Mouse (Mus musculus) embryonic facial prominence, embryonic 14.5 days (tissue): ENCODE measurements around the gene Ifnab. TPM values are rescaled to one million over a fixed set of nuclear protein-coding genes. Genes with fewer than 3 reads are reported as not detected.
A peak's percentile ranks its signal among the peaks of the same experiment; 100 is the strongest.

ENCODE experiments used
- ATAC-seq: fragments of 200-750 bp; cut with Nextera tagmentation; 2 replicates; pipeline ENCODE4 v1.8.0; 2017; ENCODE audit warnings: low read depth, moderate number of reproducible peaks, moderate TSS enrichment
- DNase-seq: peaks from one replicate; pipeline ENCODE4 v3.0.0-alpha.2; 2015; ENCODE audit warnings: low spot score
- H3K27ac ChIP-seq: fragments of 300-500 bp; sonication (generic); replicated peaks from 2 replicates; pipeline ENCODE4 v1.5.1; 2014; ENCODE audit warnings: low read depth, mild to moderate bottlenecking, low read length, moderate library complexity
- H3K27me3 ChIP-seq: fragments of 300-500 bp; sonication (generic); replicated peaks from 2 replicates; pipeline ENCODE4 v1.6.1; 2014; ENCODE audit warnings: low read length; ENCODE audit not compliant: control insufficient read depth, insufficient read depth
- H3K36me3 ChIP-seq: fragments of 300-500 bp; sonication (generic); 2 replicates; pipeline ENCODE4 v1.6.1; 2014; ENCODE audit warnings: low read length, mixed read lengths; ENCODE audit not compliant: control insufficient read depth, insufficient read depth
- H3K4me1 ChIP-seq: fragments of 300-500 bp; sonication (generic); 2 replicates; pipeline ENCODE4 v1.6.1; 2014; ENCODE audit warnings: antibody characterized with exemption, low read length; ENCODE audit not compliant: control insufficient read depth, insufficient read depth
- H3K4me2 ChIP-seq: fragments of 300-500 bp; sonication (generic); 2 replicates; pipeline ENCODE4 v1.6.1; 2014; ENCODE audit warnings: low read depth, mild to moderate bottlenecking, low read length, moderate library complexity, mixed read lengths
- H3K4me3 ChIP-seq: fragments of 300-500 bp; sonication (generic); 2 replicates; pipeline ENCODE4 v1.5.1; 2014; ENCODE audit warnings: low read depth, mild to moderate bottlenecking, low read length
- H3K9ac ChIP-seq: fragments of 300-500 bp; sonication (generic); 2 replicates; pipeline ENCODE4 v1.6.1; 2014; ENCODE audit warnings: low read depth, mild to moderate bottlenecking, low read length, moderate library complexity, mixed read lengths
- H3K9me3 ChIP-seq: fragments of 300-500 bp; sonication (generic); 2 replicates; pipeline ENCODE4 v1.6.1; 2016; ENCODE audit warnings: low read length; ENCODE audit not compliant: control insufficient read depth
- WGBS: fragments of 180-500 bp; shearing (Covaris S2); extraction: QIAGEN DNeasy Blood & Tissue Kit; methylation state at CpG from one replicate; pipeline ENCODE4 v1.1.7; 2014; 5-methylcytosine and 5-hydroxymethylcytosine counted together
- polyA plus RNA-seq: library from polyadenylated mRNA; unstranded; fragments of >200 nt; fragmentation: Nextera tagmentation; extraction: Ambion mirVana; gene quantifications from 2 replicates; pipeline ENCODE4 v1.2.1, GENCODE M21; 2014

Ifnab gene
- polyA plus RNA-seq, 1 experiment from 2014 or later = not detected

GRCm38 (mm10) chr4:88715059-88715458 lies 23.9 kb upstream of the Ifnab start:
- peaks cover 47% of the 10 kb centered on the region for H3K36me3 ChIP-seq

GRCm38 (mm10) chr4:88714281-88714680 lies 23.1 kb upstream of the Ifnab start:
- Histone ChIP-seq H3K36me3 (peaks cover 45% of the 10 kb centered on the region), H3K4me1 (peaks cover 11% of the 10 kb centered on the region)
- no peak for DNase-seq

More at GRCm38 (mm10) chr4:88715059-88715458, 23.9 kb upstream of the Ifnab start:
- no peak for ATAC-seq
- Histone ChIP-seq H3K9ac (no peak overlapping the region), H3K9me3 (no peaks in the 10 kb centered on the region), H3K27ac (no peak overlapping the region), H3K4me1 (peaks cover 13% of the 10 kb centered on the region), H3K4me3 (no peak overlapping the region), H3K27me3 (no peaks in the 10 kb centered on the region), H3K4me2 (no peak overlapping the region)
- no peak for DNase-seq

GRCm38 (mm10) chr4:88707128-88707826 lies 16.1 kb upstream of the Ifnab start:
- Histone ChIP-seq H3K4me3 (no peak overlapping the region), H3K36me3 (no peaks in the 10 kb centered on the region), H3K4me2 (no peak overlapping the region), H3K9me3 (no peaks in the 10 kb centered on the region), H3K27ac (no peak overlapping the region), H3K4me1 (no peaks in the 10 kb centered on the region), H3K9ac (no peak overlapping the region), H3K27me3 (no peaks in the 10 kb centered on the region)
- WGBS = 90% methylated on average over 1 of the region's 1 CpGs
- ATAC-seq (no peak), DNase-seq (no peak)

More at GRCm38 (mm10) chr4:88714281-88714680, 23.1 kb upstream of the Ifnab start:
- ATAC-seq = no peak
- WGBS = 78% methylated on average over 1 of the region's 1 CpGs
- Histone ChIP-seq H3K9ac (no peak overlapping the region), H3K9me3 (no peaks in the 10 kb centered on the region), H3K4me2 (no peak overlapping the region), H3K27ac (no peak overlapping the region), H3K27me3 (no peaks in the 10 kb centered on the region), H3K4me3 (no peak overlapping the region)

- Histone ChIP-seq H3K27me3 (no peaks in the 10 kb centered on the region), H3K27ac (no peak overlapping the region), H3K9me3 (no peaks in the 10 kb centered on the region), H3K4me3 (no peak overlapping the region), H3K9ac (no peak overlapping the region), H3K4me2 (no peak overlapping the region), H3K36me3 (no peaks in the 10 kb centered on the region), H3K4me1 (no peaks in the 10 kb centered on the region)
- no peak for ATAC-seq
- DNase-seq = no peak
- 36% methylated on average over 3 of the region's 3 CpGs for WGBS
Observed at GRCm38 (mm10) chr4:88705924-88706323, 14.8 kb upstream of the Ifnab start.

GRCm38 (mm10) chr4:88699301-88699700 lies 8.1 kb upstream of the Ifnab start:
- no peaks in the 10 kb centered on the region for H3K9me3 ChIP-seq
- 85% methylated on average over 1 of the region's 1 CpGs for WGBS
- H3K4me2 ChIP-seq = no peak overlapping the region
- no peaks in the 10 kb centered on the region for H3K27me3 ChIP-seq
- DNase-seq = no peak
- H3K9ac ChIP-seq = no peak overlapping the region
- H3K4me1 ChIP-seq = no peaks in the 10 kb centered on the region
- no peak for ATAC-seq
- H3K36me3 ChIP-seq = no peaks in the 10 kb centered on the region
- H3K27ac ChIP-seq = no peak overlapping the region
- H3K4me3 ChIP-seq = no peak overlapping the region

- no peaks in the 10 kb centered on the region for H3K36me3 ChIP-seq
- no peak overlapping the region for H3K9ac ChIP-seq
- H3K27ac ChIP-seq = no peak overlapping the region
- no peak overlapping the region for H3K4me3 ChIP-seq
- DNase-seq (no peak), ATAC-seq (no peak)
- no peaks in the 10 kb centered on the region for H3K9me3 ChIP-seq
- H3K4me2 ChIP-seq = no peak overlapping the region
- 76% methylated on average over 5 of the region's 5 CpGs for WGBS
- H3K4me1 ChIP-seq = no peaks in the 10 kb centered on the region
- no peaks in the 10 kb centered on the region for H3K27me3 ChIP-seq
Observed at GRCm38 (mm10) chr4:88698781-88699180, 7.6 kb upstream of the Ifnab start.

- Histone ChIP-seq H3K4me1 (no peaks in the 10 kb centered on the region), H3K4me3 (no peak overlapping the region), H3K4me2 (no peak overlapping the region), H3K27me3 (no peaks in the 10 kb centered on the region), H3K27ac (no peak overlapping the region), H3K9ac (no peak overlapping the region), H3K9me3 (no peaks in the 10 kb centered on the region), H3K36me3 (no peaks in the 10 kb centered on the region)
- DNase-seq (no peak), ATAC-seq (no peak)
- 79% methylated on average over 4 of the region's 4 CpGs for WGBS
Observed at GRCm38 (mm10) chr4:88697753-88698152, 6.6 kb upstream of the Ifnab start.

GRCm38 (mm10) chr4:88697108-88697507 lies 5.9 kb upstream of the Ifnab start:
- no peak overlapping the region for H3K4me2 ChIP-seq
- no peak overlapping the region for H3K4me3 ChIP-seq
- H3K4me1 ChIP-seq = no peaks in the 10 kb centered on the region
- no peak overlapping the region for H3K9ac ChIP-seq
- no peaks in the 10 kb centered on the region for H3K9me3 ChIP-seq
- ATAC-seq = no peak
- 64% methylated on average over 6 of the region's 6 CpGs for WGBS
- H3K27ac ChIP-seq = no peak overlapping the region
- no peak for DNase-seq
- H3K27me3 ChIP-seq = no peaks in the 10 kb centered on the region
- H3K36me3 ChIP-seq = no peaks in the 10 kb centered on the region

GRCm38 (mm10) chr4:88696237-88696884 lies 5.2 kb upstream of the Ifnab start:
- ATAC-seq = peak; percentile 67; the same call in 1 of the 2 replicates
- H3K27me3 ChIP-seq = no peaks in the 10 kb centered on the region
- no peak overlapping the region for H3K27ac ChIP-seq
- 25% methylated on average over 3 of the region's 3 CpGs for WGBS
- H3K9me3 ChIP-seq = no peaks in the 10 kb centered on the region
- DNase-seq = peak; percentile 73
- no peaks in the 10 kb centered on the region for H3K36me3 ChIP-seq
- no peak overlapping the region for H3K4me3 ChIP-seq
- H3K4me2 ChIP-seq = no peak overlapping the region
- H3K4me1 ChIP-seq = no peaks in the 10 kb centered on the region
- H3K9ac ChIP-seq = no peak overlapping the region
